Mouse (Mus musculus): Measurements from ENCODE around the gene Ggcx. TPM values are rescaled to one million over a fixed set of nuclear protein-coding genes. Genes with fewer than 3 reads are reported as not detected.
"Not testable (repeated sequence)": the region's sequence is repeated elsewhere in the genome, so short reads cannot be mapped to it uniquely, and the experiment has no call there.

The Ggcx gene
- polyA plus RNA-seq, 1 experiment = 17.5 TPM

GRCm38 (mm10) chr6:72447487-72447886 lies 33.4 kb downstream of the Ggcx start:
- Histone ChIP-seq H3K79me2 (ENCODE audit: control insufficient read depth, insufficient read depth) (no peaks in the 10 kb centered on the region), H3K4me2 (ENCODE audit: low read depth) (no peak overlapping the region), H3ac (ENCODE audit: control insufficient read depth, insufficient read length) (no peak overlapping the region), H3K27me3 (ENCODE audit: control insufficient read depth, insufficient read depth, insufficient read length) (no peaks in the 10 kb centered on the region), H3K36me3 (ENCODE audit: control insufficient read depth, insufficient read depth) (no peaks in the 10 kb centered on the region), H3K4me3 (no peak overlapping the region)
- TF ChIP-seq POLR2A (IDR thresholded peaks at IDR 0.05; ENCODE audit: insufficient read length, low read depth) (no peak), POLR2AphosphoS2 (IDR thresholded peaks at IDR 0.05; ENCODE audit: insufficient read length, low read depth) (no peak), REST (IDR thresholded peaks at IDR 0.05; ENCODE audit: insufficient read depth, insufficient read length) (no peak), E2F4 (IDR thresholded peaks at IDR 0.05; ENCODE audit: insufficient read depth) (no peak), CEBPB (IDR thresholded peaks at IDR 0.05; ENCODE audit: insufficient read depth, poor library complexity, severe bottlenecking) (no peak), MAX (IDR thresholded peaks at IDR 0.05; ENCODE audit: low read depth) (no peak), SRF (IDR thresholded peaks at IDR 0.05; ENCODE audit: control insufficient read depth, insufficient read length, low read depth) (no peak), MYOG (IDR thresholded peaks at IDR 0.05; ENCODE audit: control insufficient read depth in 1 of 3, insufficient read depth in 1 of 3, insufficient read length in 2 of 3, low read depth in 2 of 3) (no peak), TCF3 (IDR thresholded peaks at IDR 0.05; ENCODE audit: insufficient read length, low read depth) (no peak), MYOD1 (IDR thresholded peaks at IDR 0.05; ENCODE audit: control insufficient read depth in 1 of 3, insufficient read length in 2 of 3, low read depth in 2 of 3) (no peak), TCF12 (IDR thresholded peaks at IDR 0.05; ENCODE audit: insufficient read depth, poor library complexity, severe bottlenecking) (no peak), USF1 (IDR thresholded peaks at IDR 0.05; ENCODE audit: low read depth) (no peak)

- not testable (repeated sequence) for H3K27me3 ChIP-seq (ENCODE audit: control insufficient read depth, insufficient read depth, insufficient read length); H3K4me2 ChIP-seq (ENCODE audit: low read depth); H3K4me3 ChIP-seq; H3K36me3 ChIP-seq (ENCODE audit: control insufficient read depth, insufficient read depth); H3K79me2 ChIP-seq (ENCODE audit: control insufficient read depth, insufficient read depth); H3ac ChIP-seq (ENCODE audit: control insufficient read depth, insufficient read length)
Measured at GRCm38 (mm10) chr6:72451778-72452177, 37.7 kb downstream of the Ggcx start.

- no peaks in the 10 kb centered on the region for H3K36me3 ChIP-seq (ENCODE audit: control insufficient read depth, insufficient read depth)
- no peak overlapping the region for H3K4me3 ChIP-seq
- H3K27me3 ChIP-seq (ENCODE audit: control insufficient read depth, insufficient read depth, insufficient read length) = no peaks in the 10 kb centered on the region
- H3K79me2 ChIP-seq (ENCODE audit: control insufficient read depth, insufficient read depth) = no peaks in the 10 kb centered on the region
- H3K4me2 ChIP-seq (ENCODE audit: low read depth) = no peak overlapping the region
- H3ac ChIP-seq (ENCODE audit: control insufficient read depth, insufficient read length) = no peak overlapping the region
- TF ChIP-seq USF1 (IDR thresholded peaks at IDR 0.05; ENCODE audit: low read depth) = no peak
- TF ChIP-seq POLR2AphosphoS2 (IDR thresholded peaks at IDR 0.05; ENCODE audit: insufficient read length, low read depth) = no peak
- TF ChIP-seq TCF3 (IDR thresholded peaks at IDR 0.05; ENCODE audit: insufficient read length, low read depth) = no peak
- TF ChIP-seq REST (IDR thresholded peaks at IDR 0.05; ENCODE audit: insufficient read depth, insufficient read length) = no peak
- no peak for TF ChIP-seq MYOG (IDR thresholded peaks at IDR 0.05; ENCODE audit: control insufficient read depth in 1 of 3, insufficient read depth in 1 of 3, insufficient read length in 2 of 3, low read depth in 2 of 3)
- no peak for TF ChIP-seq MAX (IDR thresholded peaks at IDR 0.05; ENCODE audit: low read depth)
- no peak for TF ChIP-seq CEBPB (IDR thresholded peaks at IDR 0.05; ENCODE audit: insufficient read depth, poor library complexity, severe bottlenecking)
- no peak for TF ChIP-seq POLR2A (IDR thresholded peaks at IDR 0.05; ENCODE audit: insufficient read length, low read depth)
- no peak for TF ChIP-seq MYOD1 (IDR thresholded peaks at IDR 0.05; ENCODE audit: control insufficient read depth in 1 of 3, insufficient read length in 2 of 3, low read depth in 2 of 3)
- no peak for TF ChIP-seq E2F4 (IDR thresholded peaks at IDR 0.05; ENCODE audit: insufficient read depth)
- no peak for TF ChIP-seq SRF (IDR thresholded peaks at IDR 0.05; ENCODE audit: control insufficient read depth, insufficient read length, low read depth)
- no peak for TF ChIP-seq TCF12 (IDR thresholded peaks at IDR 0.05; ENCODE audit: insufficient read depth, poor library complexity, severe bottlenecking)
Measured at GRCm38 (mm10) chr6:72452329-72452728, 38.2 kb downstream of the Ggcx start.

- TF ChIP-seq TCF12 (IDR thresholded peaks at IDR 0.05; ENCODE audit: insufficient read depth, poor library complexity, severe bottlenecking) (no peak), SRF (IDR thresholded peaks at IDR 0.05; ENCODE audit: control insufficient read depth, insufficient read length, low read depth) (no peak), USF1 (IDR thresholded peaks at IDR 0.05; ENCODE audit: low read depth) (no peak), E2F4 (IDR thresholded peaks at IDR 0.05; ENCODE audit: insufficient read depth) (no peak), TCF3 (IDR thresholded peaks at IDR 0.05; ENCODE audit: insufficient read length, low read depth) (no peak), MYOG (IDR thresholded peaks at IDR 0.05; ENCODE audit: control insufficient read depth in 1 of 3, insufficient read depth in 1 of 3, insufficient read length in 2 of 3, low read depth in 2 of 3) (no peak), MYOD1 (IDR thresholded peaks at IDR 0.05; ENCODE audit: control insufficient read depth in 1 of 3, insufficient read length in 2 of 3, low read depth in 2 of 3) (no peak), POLR2AphosphoS2 (IDR thresholded peaks at IDR 0.05; ENCODE audit: insufficient read length, low read depth) (no peak), REST (IDR thresholded peaks at IDR 0.05; ENCODE audit: insufficient read depth, insufficient read length) (no peak), POLR2A (IDR thresholded peaks at IDR 0.05; ENCODE audit: insufficient read length, low read depth) (no peak), MAX (IDR thresholded peaks at IDR 0.05; ENCODE audit: low read depth) (no peak), CEBPB (IDR thresholded peaks at IDR 0.05; ENCODE audit: insufficient read depth, poor library complexity, severe bottlenecking) (no peak)
Measured at GRCm38 (mm10) chr6:72453578-72453977, 39.5 kb downstream of the Ggcx start.

GRCm38 (mm10) chr6:72454072-72454746 lies 40.1 kb downstream of the Ggcx start:
- no peaks in the 10 kb centered on the region for H3K36me3 ChIP-seq (ENCODE audit: control insufficient read depth, insufficient read depth)
- H3K4me3 ChIP-seq = no peak overlapping the region
- no peaks in the 10 kb centered on the region for H3K27me3 ChIP-seq (ENCODE audit: control insufficient read depth, insufficient read depth, insufficient read length)
- TF ChIP-seq MYOD1 (IDR thresholded peaks at IDR 0.05; ENCODE audit: control insufficient read depth in 1 of 3, insufficient read length in 2 of 3, low read depth in 2 of 3) = peak in 1 of 3 experiments; percentile 21
- TF ChIP-seq TCF3 (IDR thresholded peaks at IDR 0.05; ENCODE audit: insufficient read length, low read depth) = no peak
- H3K4me2 ChIP-seq (ENCODE audit: low read depth) = no peak overlapping the region
- no peaks in the 10 kb centered on the region for H3K79me2 ChIP-seq (ENCODE audit: control insufficient read depth, insufficient read depth)
- H3ac ChIP-seq (ENCODE audit: control insufficient read depth, insufficient read length) = no peak overlapping the region

More at GRCm38 (mm10) chr6:72453578-72453977, 39.5 kb downstream of the Ggcx start:
- Histone ChIP-seq H3K36me3 (ENCODE audit: control insufficient read depth, insufficient read depth) (no peaks in the 10 kb centered on the region), H3K4me2 (ENCODE audit: low read depth) (no peak overlapping the region), H3K27me3 (ENCODE audit: control insufficient read depth, insufficient read depth, insufficient read length) (no peaks in the 10 kb centered on the region), H3K4me3 (no peak overlapping the region), H3K79me2 (ENCODE audit: control insufficient read depth, insufficient read depth) (no peaks in the 10 kb centered on the region), H3ac (ENCODE audit: control insufficient read depth, insufficient read length) (no peak overlapping the region)

All from myocyte (in vitro differentiated cells).